ENCODE assay signal across 8 mouse cellular contexts in genomic region chrX:170020690-170021050, GRCm38 (mm10). TPM values are rescaled to one million over a fixed set of nuclear protein-coding genes. Genes with fewer than 3 reads are reported as not detected.
DNase-seq lines count a peak whose midpoint lies in the region; ATAC-seq and TF ChIP-seq lines count a peak whose summit lies in the region.
"Not testable (repeated sequence)": the region's sequence is repeated elsewhere in the genome, so short reads cannot be mapped to it uniquely, and the experiment has no call there.

No protein-coding gene starts in this region.

- peaks cover 33% of the 10 kb centered on the region for H3K9me3 ChIP-seq in hindbrain, embryonic 12.5 days (replicated peaks)
- peaks cover 32% of the 10 kb centered on the region for H3K9me3 ChIP-seq in midbrain, embryonic 12.5 days

- DNase-seq in WW6 (ENCODE audit: low read depth, low spot score): peak; percentile 96
- peak; percentile 87 to 95 for DNase-seq in cerebellum, postnatal 14 days
- peak; percentile 99 for DNase-seq in forelimb bud, embryonic 11.5 days (ENCODE audit: low read depth, low spot score)
- peak; percentile 72 to 80 for DNase-seq in left cerebral cortex, adult 2 months (ENCODE audit: extremely low spot score in 1 of 2, low spot score in 2 of 2)
- peak; percentile 73 for DNase-seq in spleen, adult 12 weeks (ENCODE audit: low spot score)
- peak; percentile 57 for DNase-seq in yolk sac, embryonic 10.5 days (ENCODE audit: low spot score)

- not testable (repeated sequence) for ATAC-seq in hindbrain, embryonic 12.5 days (ENCODE audit: low FRiP score); midbrain, embryonic 12.5 days (ENCODE audit: low FRiP score, low read depth)

- not testable (repeated sequence) for TF ChIP-seq CTCF in left cerebral cortex, adult 2 months (IDR thresholded peaks at IDR 0.05)

- H3K27me3 ChIP-seq in hindbrain, embryonic 12.5 days; midbrain, embryonic 12.5 days: not testable (repeated sequence)

- not testable (repeated sequence) for H3K4me1 ChIP-seq in hindbrain, embryonic 12.5 days; midbrain, embryonic 12.5 days

- H3K27ac ChIP-seq in hindbrain, embryonic 12.5 days: 0 out of 2 replicates have a peak overlapping the region, but pooled peaks have one; percentile 0
- not testable (repeated sequence) for H3K27ac ChIP-seq in left cerebral cortex, adult 2 months
- H3K27ac ChIP-seq in midbrain, embryonic 12.5 days (replicated peaks): peak overlapping the region; percentile 71; the same call in 1 of the 2 replicates

- not testable (repeated sequence) for H3K9ac ChIP-seq in hindbrain, embryonic 12.5 days; midbrain, embryonic 12.5 days (replicated peaks)

- H3K4me3 ChIP-seq in hindbrain, embryonic 12.5 days; left cerebral cortex, adult 2 months; midbrain, embryonic 12.5 days: not testable (repeated sequence)

- H3K36me3 ChIP-seq in hindbrain, embryonic 12.5 days: peaks cover 36% of the 10 kb centered on the region
- H3K36me3 ChIP-seq in midbrain, embryonic 12.5 days: peaks cover 34% of the 10 kb centered on the region

- H3K4me2 ChIP-seq in hindbrain, embryonic 12.5 days (replicated peaks); midbrain, embryonic 12.5 days (replicated peaks): not testable (repeated sequence)

- WGBS in hindbrain, embryonic 12.5 days: 56% methylated on average over 9 of the region's 9 CpGs
- WGBS in midbrain, embryonic 12.5 days: 49% methylated on average over 9 of the region's 9 CpGs

- intact Hi-C loops in left cerebral cortex, adult 2 months (cut with DNase I): not testable (repeated sequence)

RNA-seq across cellular contexts. Expression of gene Gm21887, which starts 11.2 kb away (rescaled TPM):
- 169 and 249 TPM in 2 replicates for polyA plus RNA-seq in hindbrain, embryonic 12.5 days (2016; fragmentation: Nextera tagmentation; extraction: Ambion mirVana)
- total RNA-seq in left cerebral cortex, adult 2 months (2021): 100 to 1,000 TPM; 190 to 207 TPM
- polyA plus RNA-seq in midbrain, embryonic 12.5 days (2016; fragmentation: Nextera tagmentation; extraction: Ambion mirVana): 187 and 270 TPM in 2 replicates
